Mouse (Mus musculus) spleen, adult 2 months (tissue): Measurements from ENCODE around the gene Lca5l. TPM values are rescaled to one million over a fixed set of nuclear protein-coding genes. Genes with fewer than 3 reads are reported as not detected.

Source experiments
- DNase-seq, 2 experiments: peaks; one replicate each; pipeline versions ENCODE4 v3.0.0 to v3.0.0-alpha.2; 2012 to 2021; ENCODE audit warnings: low spot score in 2 of 2, low read depth in 1 of 2
- H3K27ac ChIP-seq: fragments of 200-500 bp; 2 replicates; pipeline ENCODE4 v1.5.1; 2012; ENCODE audit warnings: low read length, inconsistent platforms; ENCODE audit not compliant: insufficient read depth
- H3K27me3 ChIP-seq: fragments of 200-500 bp; 2 replicates; pipeline ENCODE4 v1.6.1; 2012; ENCODE audit warnings: mild to moderate bottlenecking, moderate library complexity, low read length, inconsistent platforms; ENCODE audit not compliant: control insufficient read depth, insufficient read depth
- H3K36me3 ChIP-seq: fragments of 200-500 bp; 2 replicates; pipeline ENCODE4 v1.6.1; 2012; ENCODE audit warnings: mild to moderate bottlenecking, low read length, inconsistent platforms; ENCODE audit not compliant: control insufficient read depth, insufficient read depth
- H3K4me1 ChIP-seq: fragments of 200-500 bp; 2 replicates; pipeline ENCODE4 v1.6.1; 2011; ENCODE audit warnings: inconsistent platforms; ENCODE audit not compliant: control insufficient read depth, insufficient read depth, insufficient read length
- H3K4me3 ChIP-seq: fragments of 200-500 bp; 2 replicates; pipeline ENCODE4 v1.5.1; 2011; ENCODE audit warnings: mild to moderate bottlenecking, inconsistent platforms; ENCODE audit not compliant: insufficient read depth, insufficient read length; ENCODE audit errors: extremely low read depth
- CTCF ChIP-seq: fragments of 200-500 bp; IDR thresholded peaks from 2 replicates; pipeline ENCODE4 v1.5.1; 2011; ENCODE audit warnings: mild to moderate bottlenecking, inconsistent platforms; ENCODE audit not compliant: insufficient read depth, insufficient read length, insufficient replicate concordance; ENCODE audit errors: extremely low read depth
- POLR2A ChIP-seq: fragments of 200-500 bp; IDR thresholded peaks from 2 replicates; pipeline ENCODE4 v1.6.1; 2011; ENCODE audit warnings: low read depth, low read length, inconsistent platforms
- WGBS: fragments of 180-500 bp; shearing (Covaris S2); methylation state at CpG from one replicate; pipeline ENCODE4 v1.1.7; 2018; 5-methylcytosine and 5-hydroxymethylcytosine counted together
- polyA plus RNA-seq: library from polyadenylated mRNA; depleted of rRNA; stranded (reverse); fragments of >200 nt; gene quantifications from 2 replicates; pipeline ENCODE4 v1.2.3, GENCODE M21; 2012

The Lca5l gene
- polyA plus RNA-seq, 1 experiment = 0.09 TPM

GRCm38 (mm10) chr16:96209789-96210188, 17.7 kb upstream of the Lca5l start:
- H3K27me3 ChIP-seq = no peaks in the 10 kb centered on the region
- no peak overlapping the region for H3K27ac ChIP-seq
- no peak overlapping the region for H3K4me3 ChIP-seq
- no peak for DNase-seq
- WGBS = 91% methylated on average over 10 of the region's 10 CpGs
- no peaks in the 10 kb centered on the region for H3K36me3 ChIP-seq
- H3K4me1 ChIP-seq = peaks cover 7% of the 10 kb centered on the region; the same call in 1 of the 2 replicates
- TF ChIP-seq POLR2A (no peak), CTCF (no peak)

DNA sequence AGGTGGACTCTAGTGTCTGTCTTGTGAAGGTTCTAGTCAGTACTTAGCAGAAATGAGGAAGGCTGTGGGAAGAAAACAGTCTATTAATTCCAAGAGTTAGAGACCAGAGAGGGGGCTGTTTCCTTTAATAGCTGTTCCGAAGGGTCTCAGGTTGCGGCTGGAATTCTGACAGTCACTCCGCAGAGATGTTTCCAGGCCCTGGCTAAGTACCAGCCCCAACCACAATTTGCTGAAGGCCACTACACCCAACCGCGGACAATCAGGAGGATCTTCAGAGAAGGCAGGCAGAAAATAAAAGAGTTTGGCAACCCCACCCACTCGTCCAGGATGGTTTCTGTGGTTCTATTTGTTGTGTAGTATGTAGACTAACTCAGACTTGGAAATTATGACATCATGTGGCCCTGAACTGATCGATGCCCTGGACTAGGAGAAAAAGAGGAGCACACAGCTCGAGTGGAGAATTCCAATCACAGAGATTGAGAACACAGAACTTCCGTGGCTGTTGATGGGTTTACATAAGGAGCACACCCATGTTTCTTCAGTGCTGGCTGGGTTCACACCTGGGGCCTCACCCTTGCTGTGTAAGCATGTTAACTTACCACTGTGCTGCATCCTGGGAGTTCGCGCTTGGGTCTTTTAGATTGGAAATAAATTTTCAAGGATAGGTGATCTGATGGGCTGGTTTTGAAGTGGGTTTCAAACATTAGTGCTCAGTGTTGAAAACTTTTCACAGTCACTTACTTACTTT, 9.6 kb upstream of the Lca5l start:
- no peak for DNase-seq
- H3K27ac ChIP-seq = no peak overlapping the region
- no peaks in the 10 kb centered on the region for H3K36me3 ChIP-seq
- H3K4me3 ChIP-seq = no peak overlapping the region
- H3K4me1 ChIP-seq = no peaks in the 10 kb centered on the region
- TF ChIP-seq CTCF (no peak), POLR2A (no peak)
- no peaks in the 10 kb centered on the region for H3K27me3 ChIP-seq
- 82% methylated on average over 11 of the region's 11 CpGs for WGBS

DNA sequence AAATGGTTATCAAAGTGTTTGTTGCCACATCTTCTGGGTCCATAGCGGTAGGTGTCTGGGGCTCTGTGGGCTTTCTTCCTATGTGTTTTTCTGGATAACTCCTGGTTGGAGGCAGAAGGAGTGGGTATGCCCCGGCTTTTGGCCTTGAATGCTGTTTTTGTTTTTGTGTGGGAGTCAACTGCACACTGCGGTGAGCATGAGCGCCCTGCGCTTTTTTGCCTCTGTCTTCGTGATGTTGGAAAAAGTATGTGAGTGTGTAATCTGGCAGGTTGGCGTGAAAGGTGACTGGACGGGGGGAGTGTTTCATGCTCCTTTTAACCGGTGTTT, 8.6 kb upstream of the Lca5l start:
- WGBS = 77% methylated on average over 9 of the region's 9 CpGs
- Histone ChIP-seq H3K27me3 (no peaks in the 10 kb centered on the region), H3K36me3 (no peaks in the 10 kb centered on the region), H3K27ac (no peak overlapping the region), H3K4me3 (no peak overlapping the region), H3K4me1 (no peaks in the 10 kb centered on the region)
- no peak for DNase-seq
- TF ChIP-seq POLR2A (no peak), CTCF (no peak)

DNA sequence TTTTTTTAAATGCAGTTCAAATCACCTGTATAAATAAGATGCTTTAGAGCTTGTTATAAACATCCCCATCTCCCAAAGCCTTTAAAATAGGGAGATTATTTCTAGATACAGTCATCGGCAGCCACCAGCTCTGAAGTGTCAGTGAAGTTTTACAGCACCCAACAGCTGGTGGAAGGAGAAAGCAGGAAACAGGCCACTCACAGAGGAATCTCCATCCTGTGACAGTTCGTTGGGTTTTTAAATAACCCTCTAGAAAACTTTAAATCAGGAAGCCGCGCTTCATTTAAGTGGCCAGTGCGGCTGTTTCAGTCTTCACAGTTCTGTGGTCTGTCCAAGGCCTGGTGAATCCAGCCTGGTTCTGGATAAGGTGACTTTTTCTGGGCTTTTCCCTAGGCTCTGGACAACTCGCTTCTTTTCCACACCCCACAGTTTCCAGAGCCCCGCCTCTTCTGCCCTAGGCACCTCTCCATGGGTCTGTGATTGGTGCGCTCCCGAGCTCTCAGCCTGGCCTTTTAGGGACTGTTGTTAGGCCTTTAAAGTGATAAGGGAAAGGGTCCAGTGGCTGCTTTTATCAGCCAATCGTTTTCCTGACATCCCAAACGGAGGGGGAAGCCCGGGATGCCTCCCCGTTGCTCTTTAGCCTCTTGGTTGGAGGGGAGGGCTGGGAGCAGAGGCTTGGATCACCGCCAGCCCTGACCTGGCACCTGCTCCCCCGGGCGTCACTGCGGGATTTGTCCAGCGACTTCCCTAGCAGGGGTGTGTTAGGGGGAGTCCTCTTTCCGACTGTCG, 8.0 kb upstream of the Lca5l start, which contains the start of gene Sh3bgr:
TSS of gene Sh3bgr (plus strand) at position 538 of the 789 bp plus-strand sequence.
- no peaks in the 10 kb centered on the region for H3K27me3 ChIP-seq
- H3K36me3 ChIP-seq = no peaks in the 10 kb centered on the region
- no peak for TF ChIP-seq CTCF
- H3K27ac ChIP-seq = no peak within 1 kb of the TSS
- 8% methylated on average over 20 of the region's 20 CpGs for WGBS
- no peak within 1 kb of the TSS for H3K4me3 ChIP-seq
- no peak for DNase-seq
- no peaks in the 10 kb centered on the region for H3K4me1 ChIP-seq

- DNase-seq = no peak
- Histone ChIP-seq H3K4me1 (no peaks in the 10 kb centered on the region), H3K4me3 (no peak overlapping the region), H3K27ac (no peak overlapping the region), H3K27me3 (peaks cover 6% of the 10 kb centered on the region), H3K36me3 (no peaks in the 10 kb centered on the region)
- TF ChIP-seq CTCF = no peak
- TF ChIP-seq POLR2A = no peak
- WGBS = 90% methylated on average over 5 of the region's 5 CpGs
Observed at GRCm38 (mm10) chr16:96187619-96188018, 4.5 kb downstream of the Lca5l start.

DNA sequence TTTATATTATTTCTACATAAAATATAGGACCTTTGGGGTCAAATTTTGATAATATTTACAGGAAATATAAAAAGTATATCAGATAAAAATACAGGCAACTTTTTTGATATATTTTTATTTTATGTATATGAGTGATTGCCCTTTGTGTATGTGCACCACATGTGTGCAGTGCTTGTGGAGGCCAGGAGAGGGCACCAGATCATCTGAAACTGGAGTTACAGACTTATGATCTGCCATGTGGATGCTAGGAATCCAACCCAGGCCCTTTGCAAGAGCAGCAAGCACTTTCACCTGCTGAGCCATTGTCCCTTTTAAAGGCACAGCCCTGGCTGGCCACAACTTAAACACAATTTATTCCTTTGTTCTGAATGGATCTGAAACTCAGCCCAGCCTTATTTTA, 12.9 kb downstream of the Lca5l start:
- Histone ChIP-seq H3K36me3 (no peaks in the 10 kb centered on the region), H3K27ac (no peak overlapping the region), H3K4me1 (no peaks in the 10 kb centered on the region), H3K4me3 (no peak overlapping the region), H3K27me3 (no peaks in the 10 kb centered on the region)
- no peak for DNase-seq
- TF ChIP-seq CTCF = no peak
- no peak for TF ChIP-seq POLR2A

GRCm38 (mm10) chr16:96175399-96175798, 16.7 kb downstream of the Lca5l start:
- Histone ChIP-seq H3K4me3 (no peak overlapping the region), H3K27ac (no peak overlapping the region), H3K36me3 (no peaks in the 10 kb centered on the region), H3K4me1 (no peaks in the 10 kb centered on the region), H3K27me3 (no peaks in the 10 kb centered on the region)
- TF ChIP-seq POLR2A (no peak), CTCF (no peak)
- DNase-seq = no peak
- 64% methylated on average over 2 of the region's 2 CpGs for WGBS
